Mouse (Mus musculus) mammary gland, adult 2 months (tissue): ENCODE measurements around the gene Trim2. TPM values are rescaled to one million over a fixed set of nuclear protein-coding genes. Genes with fewer than 3 reads are reported as not detected.

Experiments used
- polyA plus RNA-seq: library from polyadenylated mRNA; depleted of rRNA; stranded (reverse); fragments of >200 nt; gene quantifications from 2 replicates; pipeline ENCODE4 v1.2.3, GENCODE M21; 2012; ENCODE audit warnings: low replicate concordance; rRNA removed

The Trim2 gene
- 12.3 and 24.9 TPM in 2 replicates for polyA plus RNA-seq

DNA sequence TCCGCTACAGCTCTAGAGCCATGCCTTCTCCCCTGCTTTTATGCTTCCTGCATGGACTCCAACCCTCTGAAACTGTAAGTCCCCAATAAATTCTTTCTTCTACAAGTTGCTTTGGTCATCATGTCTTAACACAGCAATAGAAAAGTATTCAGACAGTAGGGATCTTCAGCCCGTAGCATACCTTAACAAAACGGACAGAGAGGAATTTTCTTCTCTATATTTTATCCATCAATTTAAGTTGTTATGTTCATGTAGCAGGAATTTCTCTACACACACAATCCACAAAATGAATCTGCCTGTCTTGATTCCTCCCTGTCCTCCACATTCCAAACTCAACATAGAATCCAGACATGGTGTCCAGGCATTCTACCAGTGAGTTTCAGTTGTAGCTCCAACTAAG lies at the start of gene Trim2:
Gene Trim2 (minus strand): TSS at position 101 of the 400 bp plus-strand sequence.

DNA sequence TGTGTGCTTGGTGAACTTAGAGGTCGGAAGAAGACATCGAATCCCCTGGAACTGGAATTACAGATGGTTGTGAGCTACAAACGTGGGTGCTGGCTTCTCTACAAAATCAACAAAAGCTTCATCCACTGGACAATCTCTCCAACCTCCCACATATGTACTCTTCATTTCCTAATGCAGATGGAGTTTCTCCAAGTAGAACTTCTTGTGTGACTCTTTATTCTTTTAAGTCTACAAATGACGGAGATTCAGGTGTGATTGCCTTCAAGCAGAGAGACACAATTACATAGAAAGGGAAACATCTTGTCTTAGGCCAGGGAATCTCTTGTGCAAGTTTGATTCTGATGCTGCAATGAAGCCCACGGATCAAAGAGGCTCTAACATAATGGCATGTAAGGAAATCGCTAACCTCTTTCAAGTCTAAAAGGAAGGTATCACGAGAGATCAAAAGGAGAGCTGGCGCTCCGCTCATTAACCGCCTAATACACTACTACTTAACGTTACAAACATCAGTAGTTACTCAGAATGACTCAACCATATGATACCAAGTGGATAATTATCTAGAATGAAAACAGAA lies 133.0 kb downstream of the Trim2 start, which contains the start of gene Gm6525:
Gene Gm6525 (plus strand): TSS at position 524 of the 574 bp plus-strand sequence.

GRCm38 (mm10) chr3:84155558-84156006 lies 151.1 kb downstream of the Trim2 start, which contains the start of gene Mnd1:
Gene Mnd1 (minus strand): TSS chr3:84155786.

Other genes starting within 250 kb of the Trim2 start
- gene Mnd1, start 151.1 kb downstream of the Trim2 start, polyA plus RNA-seq: 0.59 and 0.60 TPM in 2 replicates
- not detected in 2 replicates for gene Gm6525, start 132.8 kb downstream of the Trim2 start, polyA plus RNA-seq
- 2.7 and 3.1 TPM in 2 replicates for gene Fhdc1, start 173.6 kb upstream of the Trim2 start, polyA plus RNA-seq